Mouse (Mus musculus): ENCODE data around the gene Atad3a. TPM values are rescaled to one million over a fixed set of nuclear protein-coding genes. Genes with fewer than 3 reads are reported as not detected.
"Not testable (repeated sequence)": the region's sequence is repeated elsewhere in the genome, so short reads cannot be mapped to it uniquely, and the experiment has no call there.

Gene Atad3a
- total RNA-seq, 2 experiments from 2014 or later, result 118 to 141 TPM

GRCm38 (mm10) chr4:155774971-155775740, 14.3 kb upstream of the Atad3a start:
- peak; percentile 53 for DNase-seq

DNA sequence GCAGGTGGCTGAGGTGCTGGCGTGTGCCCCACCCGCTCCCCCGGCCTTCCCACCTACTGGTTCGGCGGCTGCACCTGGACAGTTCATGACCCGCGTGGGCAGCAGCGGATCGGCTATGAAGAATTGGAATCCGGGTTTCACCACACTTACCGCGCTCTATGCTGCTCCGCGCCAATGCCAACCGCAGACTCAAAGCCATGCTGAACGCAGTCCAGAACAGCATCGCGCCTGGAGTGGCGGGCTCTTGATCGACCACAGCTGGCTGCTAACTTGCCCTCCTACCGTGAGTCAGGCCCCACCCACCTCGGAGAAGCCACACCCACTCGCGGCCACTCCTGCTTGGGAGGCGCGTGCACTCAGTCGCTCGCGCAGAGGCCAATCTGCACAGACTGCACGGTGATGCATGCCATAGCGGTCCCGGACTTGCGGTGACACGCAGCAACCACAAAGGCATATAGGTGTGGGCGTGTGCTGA, 13.4 kb upstream of the Atad3a start, which contains the start of gene Vwa1:
TSS of gene Vwa1 (minus strand) at position 419 of the 475 bp plus-strand sequence.
- DNase-seq, result peak; percentile 93

DNA sequence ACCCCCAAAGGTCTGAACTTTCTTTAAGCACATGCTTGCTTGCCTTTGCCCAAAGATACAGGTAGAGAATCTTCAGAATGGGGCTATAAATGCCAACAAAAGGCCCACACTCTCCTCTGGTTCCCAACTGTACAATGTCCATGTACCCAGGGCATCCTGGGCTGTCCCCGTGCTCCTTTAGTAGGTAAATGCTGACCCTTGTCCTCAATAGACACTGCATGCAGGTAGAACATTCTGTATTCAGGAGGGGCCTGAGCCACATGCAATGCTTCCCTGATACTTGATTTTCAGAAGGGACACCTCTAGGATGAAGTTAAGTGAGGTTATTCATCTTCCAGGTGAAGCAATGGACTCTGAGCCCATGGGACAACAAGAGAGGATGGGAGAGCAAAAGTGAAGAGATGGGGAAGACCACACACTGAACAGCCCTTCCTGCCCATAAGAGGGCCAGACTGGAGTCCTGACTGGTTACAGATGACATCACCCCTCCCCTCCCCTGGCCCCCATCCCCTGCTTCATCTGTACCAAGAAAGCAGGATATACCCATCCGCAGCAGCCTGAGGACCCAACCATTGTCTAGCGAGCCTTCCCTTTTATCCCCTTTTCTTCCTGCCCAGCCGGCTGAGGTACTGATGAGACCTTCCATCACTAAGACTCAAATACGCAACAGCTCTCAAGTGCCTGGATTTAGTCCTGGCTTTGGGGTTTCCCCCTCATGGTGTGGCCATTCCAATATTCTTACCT, 12.6 kb upstream of the Atad3a start:
- DNase-seq, result no peak

GRCm38 (mm10) chr4:155772786-155773185, 11.9 kb upstream of the Atad3a start:
- DNase-seq, result no peak

DNA sequence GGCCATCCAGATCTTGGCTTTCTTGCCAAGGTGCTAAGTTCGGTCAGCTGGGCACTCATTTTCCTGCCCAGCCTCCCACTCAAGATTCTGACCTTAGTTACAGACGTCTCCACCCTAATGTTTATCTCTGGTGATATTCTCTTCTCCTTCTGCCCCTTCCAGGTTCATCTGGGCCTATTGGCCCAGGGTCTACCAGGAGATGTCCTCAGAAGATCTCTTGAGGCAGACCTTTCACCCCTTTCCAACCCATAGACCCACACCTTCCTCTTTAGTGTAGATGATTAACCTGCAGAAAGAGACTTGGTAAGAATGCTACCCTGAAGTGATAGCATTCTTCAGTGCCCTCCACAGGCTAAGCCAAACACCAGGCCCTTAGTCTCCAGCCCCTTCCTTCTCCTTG, 10.8 kb upstream of the Atad3a start:
- DNase-seq, result no peak

DNA sequence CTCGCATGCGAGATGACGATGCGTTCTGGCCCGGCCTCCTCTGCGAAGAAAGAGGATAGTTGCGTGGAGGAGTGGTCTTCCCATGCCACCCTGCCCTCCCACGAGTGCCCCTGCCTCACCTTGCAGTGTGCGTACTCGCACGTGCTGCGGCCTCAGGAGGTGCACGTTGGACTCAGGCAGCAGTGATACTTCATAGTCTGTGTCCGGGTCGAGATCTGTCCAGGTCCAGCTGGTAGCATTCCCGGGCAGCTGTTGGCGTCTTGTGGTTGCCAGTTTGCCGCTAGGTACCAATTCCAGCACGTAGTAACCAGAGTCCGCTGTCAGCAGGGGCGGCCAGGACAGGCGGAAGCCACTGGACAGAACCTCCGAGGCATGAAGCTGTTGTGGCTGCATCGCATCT, 9.7 kb upstream of the Atad3a start:
- DNase-seq, result no peak

- DNase-seq, result peak; percentile 95
These were observed 9.1 kb upstream of the Atad3a start for GRCm38 (mm10) chr4:155769880-155770512.

DNA sequence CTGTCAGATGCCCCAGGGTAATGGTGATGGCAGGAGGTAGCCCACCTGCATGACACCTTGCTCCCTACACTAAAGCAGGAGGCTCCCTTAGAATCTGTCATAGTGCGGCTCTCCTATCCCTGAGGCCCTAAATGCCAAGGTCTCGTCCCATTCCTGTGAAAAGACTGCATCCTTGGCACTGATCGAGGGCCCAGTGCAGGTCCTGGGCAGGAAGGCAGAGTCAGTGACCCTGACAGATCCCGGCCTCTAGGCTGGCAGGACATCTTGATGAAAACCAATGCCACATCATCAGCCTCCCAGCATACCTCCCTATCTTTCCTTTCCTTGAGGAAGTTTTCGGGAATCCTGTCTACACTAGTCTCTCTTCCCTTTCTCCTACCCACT, 8.6 kb upstream of the Atad3a start:
- DNase-seq, result no peak

DNA sequence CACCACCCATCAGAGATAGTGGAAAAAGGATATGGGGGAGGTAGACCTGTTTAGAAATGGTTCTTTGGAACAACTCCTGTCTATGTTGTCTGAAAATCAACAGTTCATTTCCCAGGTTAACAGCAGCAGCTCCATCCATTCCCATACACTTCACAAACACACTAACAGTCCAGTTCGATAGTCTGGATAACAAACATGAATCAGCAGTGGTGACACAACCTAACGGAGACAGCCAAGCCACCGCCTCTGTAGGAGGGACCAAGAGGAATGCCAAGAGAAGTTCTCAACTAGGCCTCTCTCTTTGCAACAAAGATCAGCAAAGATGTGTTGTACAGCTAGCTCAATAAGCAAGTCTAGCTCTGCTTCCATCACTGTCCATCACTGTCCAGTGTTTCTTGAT, 1.5 kb upstream of the Atad3a start:
- peak; percentile 62 for DNase-seq

DNA sequence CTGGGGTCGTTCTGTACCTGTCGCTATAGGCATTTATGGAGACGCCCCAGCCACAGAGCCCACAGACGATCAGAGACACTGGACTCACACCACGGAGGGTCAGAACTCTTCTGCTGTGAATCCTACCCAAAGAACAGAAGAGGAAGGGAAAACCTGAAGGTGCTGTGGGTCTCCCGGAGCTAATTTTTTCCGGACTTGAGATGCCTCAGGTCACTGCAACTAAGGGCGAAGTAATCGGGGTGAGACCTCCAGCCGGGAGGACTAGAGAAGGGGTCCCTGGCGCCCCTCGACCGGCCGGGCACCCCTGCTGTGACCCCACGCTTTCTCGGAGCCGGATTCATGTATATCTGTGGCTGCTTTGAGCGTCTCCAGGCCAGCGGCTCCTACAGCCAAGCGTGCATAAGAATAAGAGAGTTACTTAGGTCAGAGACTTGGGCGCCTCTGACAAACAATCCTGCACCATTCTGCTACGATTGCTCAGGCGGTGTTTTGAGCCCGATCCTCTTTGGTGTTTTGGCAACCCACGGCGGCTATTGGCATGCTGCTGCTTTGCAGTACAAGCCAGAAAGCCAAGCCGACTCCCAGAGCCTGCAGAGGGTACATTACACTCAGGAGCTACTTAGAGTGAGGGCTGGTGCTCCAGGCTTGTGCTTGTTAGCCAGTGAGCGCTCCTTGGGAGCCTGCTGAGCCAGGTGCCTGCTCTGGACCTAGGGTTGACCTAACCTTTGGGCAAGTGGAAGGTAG, 635 bp upstream of the Atad3a start:
- peak; percentile 55 for DNase-seq

DNA sequence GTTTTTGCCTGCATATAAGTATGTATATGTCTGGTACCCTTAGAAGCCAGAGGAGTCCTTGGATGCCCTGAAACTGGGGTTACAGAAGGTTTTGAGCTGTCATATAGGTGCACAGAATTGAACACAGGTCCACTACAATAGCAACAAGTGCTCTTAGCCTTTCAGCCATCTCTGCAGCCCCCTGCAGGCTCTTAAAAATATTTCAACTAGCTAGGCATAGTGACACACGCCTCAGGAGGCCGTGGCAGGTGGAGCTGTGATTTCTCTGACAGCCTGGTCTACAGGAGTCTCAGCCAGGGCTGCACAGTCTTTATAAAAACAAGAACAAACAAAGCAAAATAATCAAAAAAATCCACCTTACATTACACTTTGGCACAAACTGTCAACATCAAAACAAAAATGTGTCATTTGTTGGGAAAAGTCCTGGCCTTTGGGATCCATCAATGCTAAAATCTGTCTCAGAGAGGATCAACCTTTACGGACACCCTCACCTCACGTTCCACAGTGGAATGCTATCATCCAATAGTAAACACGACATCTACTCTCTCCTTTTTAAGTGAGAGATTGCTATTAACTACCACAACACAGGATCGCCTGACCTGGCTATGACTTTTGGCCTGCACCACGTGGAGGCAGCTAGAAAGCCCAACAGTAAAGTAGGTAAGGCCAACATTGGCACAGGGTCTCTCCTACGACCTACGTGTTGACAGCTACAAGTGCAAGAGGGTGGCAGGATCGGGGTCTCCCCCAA, 856 bp downstream of the Atad3a start:
- no peak for DNase-seq

- no peak for DNase-seq
These were observed 3.9 kb downstream of the Atad3a start for GRCm38 (mm10) chr4:155757011-155757410.

DNA sequence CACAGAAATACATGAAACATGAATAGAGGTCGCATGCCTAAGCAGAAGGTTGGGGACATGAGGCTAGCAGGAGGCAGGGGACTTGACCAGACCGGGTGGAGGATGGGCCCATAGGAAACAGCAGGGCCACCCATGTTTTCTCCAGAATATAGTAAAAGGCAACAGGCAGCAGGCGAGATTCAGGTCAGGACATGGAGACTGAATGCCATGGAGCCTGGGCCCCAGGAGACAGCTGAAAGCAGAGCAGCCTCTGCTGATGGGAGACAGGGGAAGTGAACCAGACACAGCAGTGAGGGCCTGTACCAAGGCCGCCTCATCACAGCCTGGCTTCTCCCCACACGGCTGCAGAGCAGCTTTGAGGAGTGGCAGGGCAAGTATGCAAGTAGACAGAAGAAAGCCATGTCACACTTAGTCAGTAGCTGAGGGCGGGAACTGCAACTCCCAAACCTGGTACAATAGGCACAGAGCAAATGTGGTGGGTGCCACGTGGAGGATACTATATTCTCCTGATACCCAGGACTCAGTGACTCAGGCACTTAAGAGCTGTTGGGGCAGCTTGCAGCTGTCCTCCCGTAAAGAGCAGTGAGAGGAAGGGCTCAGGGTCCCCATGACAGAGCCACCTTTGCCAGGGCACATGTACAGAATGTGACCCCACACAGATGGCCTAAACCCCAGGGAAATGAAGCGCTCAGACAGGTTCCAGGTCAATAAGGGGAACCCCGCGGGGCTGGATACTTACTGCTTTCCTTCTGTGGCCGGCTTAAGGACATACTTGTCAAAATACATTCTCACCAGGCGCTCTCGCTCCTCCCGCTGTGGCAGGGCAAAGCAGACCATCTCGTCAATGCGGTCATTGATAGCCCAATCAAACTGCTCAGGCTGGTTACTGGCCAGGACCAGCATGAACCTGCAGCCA, 14.1 kb downstream of the Atad3a start:
- no peak for DNase-seq

DNA sequence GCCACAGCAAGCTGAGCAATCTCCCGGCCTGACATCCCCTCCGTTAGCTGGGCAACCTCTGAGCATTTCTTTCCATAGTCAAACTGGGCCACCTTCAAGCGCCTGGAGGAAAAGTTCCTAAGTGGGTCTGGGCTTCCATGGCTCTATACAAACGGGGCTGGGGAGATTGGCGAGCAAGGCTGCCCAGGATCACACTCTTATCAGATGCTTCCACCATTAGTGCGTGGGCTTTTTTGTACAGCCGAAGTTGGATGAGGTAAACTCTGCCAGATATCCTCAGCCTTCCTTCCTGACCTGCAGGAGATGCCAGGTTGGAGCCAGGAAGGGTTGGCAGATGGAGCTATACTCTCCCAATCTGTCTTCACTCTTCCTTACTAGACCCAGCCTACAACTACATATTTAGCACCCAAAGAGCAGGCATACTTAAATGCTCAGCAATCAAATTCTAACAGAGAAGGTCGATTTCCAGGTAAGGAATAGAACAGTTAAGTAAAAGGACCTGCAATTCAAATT, 14.8 kb downstream of the Atad3a start:
- DNase-seq, result no peak

DNA sequence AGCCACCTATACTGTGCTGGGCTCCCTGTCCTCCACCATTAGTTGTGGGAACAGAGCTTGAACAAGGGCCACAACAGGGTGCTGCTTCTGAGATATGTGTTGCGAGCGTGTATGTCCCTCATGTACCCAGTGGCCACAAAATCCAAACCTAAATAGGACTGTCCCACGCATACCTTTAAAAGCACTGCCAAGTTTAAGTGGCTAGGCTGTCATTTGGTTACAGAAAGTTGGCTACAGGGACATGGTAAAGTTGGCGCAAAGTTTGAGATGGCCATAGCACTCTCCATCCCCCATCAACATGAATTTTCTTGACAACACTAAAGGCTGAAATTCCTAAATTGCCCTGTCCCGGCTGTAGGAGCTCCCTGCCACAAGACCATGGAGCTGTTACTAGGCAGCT, 15.8 kb downstream of the Atad3a start:
- DNase-seq, result no peak

DNA sequence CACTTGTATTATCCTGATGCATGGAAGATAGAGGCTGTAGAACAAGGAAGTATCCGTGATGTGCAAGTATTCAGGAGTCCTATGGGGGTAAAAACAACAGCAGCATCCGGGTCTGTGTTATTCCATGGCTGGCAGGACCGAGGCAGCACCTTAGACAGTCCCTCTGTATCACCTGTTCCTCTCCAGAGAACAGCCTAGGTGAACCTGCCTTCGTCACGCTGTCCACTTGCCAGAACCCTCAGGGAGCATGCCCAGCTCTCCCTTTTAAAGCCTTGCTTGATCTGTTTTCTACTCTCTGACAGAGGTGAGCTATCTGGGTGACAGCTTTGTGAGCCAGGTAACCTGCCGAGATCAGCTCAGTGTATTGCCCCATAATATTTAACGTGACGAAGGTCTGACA, 16.4 kb downstream of the Atad3a start:
- no peak for DNase-seq

DNA sequence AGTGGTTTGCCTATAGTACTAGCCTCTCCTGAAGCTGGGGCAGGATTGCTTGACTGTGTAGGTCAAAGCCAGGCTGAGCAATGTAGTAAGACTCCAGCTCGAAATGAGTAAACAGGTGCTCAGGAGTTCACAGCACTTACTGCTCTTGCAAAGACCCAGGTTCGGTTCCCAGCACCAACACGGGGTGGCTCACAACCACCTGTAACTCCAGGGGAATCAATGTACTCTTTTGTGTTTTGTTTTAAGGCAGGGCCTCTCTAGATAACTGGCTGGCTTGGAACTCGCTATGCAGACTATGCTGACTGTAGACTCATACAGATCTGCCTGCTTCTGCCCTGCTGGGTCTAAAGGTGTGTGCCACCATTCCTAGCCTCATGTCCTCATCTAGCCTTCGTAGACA, 18.2 kb downstream of the Atad3a start:
- DNase-seq, result no peak

DNA sequence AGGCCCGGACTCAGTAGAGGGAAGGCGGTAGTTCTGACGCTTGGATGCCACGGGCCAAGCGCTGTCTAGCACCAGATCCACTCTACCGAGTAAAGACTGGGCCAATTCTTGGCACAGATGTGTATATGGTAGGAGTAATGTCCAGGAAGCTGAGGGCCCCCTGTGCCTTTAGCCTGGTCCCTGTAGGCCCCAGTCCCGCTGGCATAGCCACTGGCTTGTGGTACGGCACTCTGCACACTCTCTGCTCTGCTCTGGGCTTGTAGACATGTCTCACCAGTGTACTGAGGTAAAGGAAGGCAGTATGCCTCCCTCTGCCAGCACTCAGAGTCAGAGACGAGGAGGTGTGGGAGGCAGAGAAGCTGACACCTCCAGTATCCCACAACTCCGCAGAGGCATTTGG, 20.2 kb downstream of the Atad3a start:
- DNase-seq, result not testable (repeated sequence)

DNA sequence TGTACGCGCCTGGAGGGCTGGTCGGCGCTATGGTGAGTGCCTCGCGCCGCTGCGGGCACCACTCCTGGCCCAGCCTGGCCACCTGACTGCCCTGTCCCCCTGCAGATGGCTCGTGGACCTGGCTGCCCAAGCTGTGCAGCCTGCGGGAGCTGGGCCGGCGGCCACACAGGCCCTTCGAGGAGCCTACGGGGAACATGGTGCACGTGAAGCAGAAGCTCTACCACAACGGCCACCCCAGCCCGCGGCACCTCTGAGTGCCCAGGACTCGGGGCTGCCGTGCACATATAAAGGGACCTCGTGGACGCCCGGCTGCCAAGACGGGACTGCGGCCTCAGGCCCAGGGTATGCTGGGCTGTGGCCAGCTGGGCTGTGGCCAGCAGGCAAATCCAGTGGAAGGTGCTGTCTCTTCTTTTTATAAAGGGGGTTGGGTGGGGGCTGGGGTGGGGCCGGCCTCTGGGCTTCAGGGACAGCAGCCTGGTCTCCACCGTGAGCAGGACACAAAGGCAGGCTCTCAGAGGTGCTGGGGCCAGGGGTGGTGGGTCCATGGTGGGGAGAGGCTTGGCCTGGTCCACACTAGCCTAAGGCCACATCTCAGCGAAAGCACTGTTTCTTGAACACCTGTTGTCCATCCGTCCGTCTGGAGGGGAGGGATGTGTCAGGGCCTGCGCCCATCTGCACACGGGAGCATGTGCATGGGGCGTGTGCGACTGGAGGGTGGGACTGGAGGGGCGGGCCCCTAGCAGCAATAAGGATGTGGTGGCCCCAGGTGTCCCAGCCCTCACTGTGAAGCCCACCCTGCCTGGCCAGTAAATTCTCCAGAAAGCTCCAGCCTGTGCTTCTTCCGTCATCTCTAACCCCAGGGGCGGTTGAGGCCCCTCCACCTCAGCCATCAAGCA, 20.9 kb downstream of the Atad3a start:
- peak; percentile 47 for DNase-seq
